Mouse (Mus musculus) heart, embryonic 16.5 days (tissue): ENCODE measurements at regions not wholly inside any gene's neighbourhood (a gene's known extent, or its start where the extent isn't known, plus 50 kb on each side); places are given as distances from the start of the nearest gene placed in this dataset.

Experiments
- ATAC-seq: fragments of 200-750 bp; cut with Nextera tagmentation; replicated peaks from 2 replicates; pipeline ENCODE4 v1.8.0; 2017; ENCODE audit warnings: moderate number of reproducible peaks; ENCODE audit not compliant: insufficient read depth, low FRiP score; ENCODE audit errors: extremely low read depth
- H3K27ac ChIP-seq: fragments of 300-500 bp; sonication (generic); 2 replicates; pipeline ENCODE4 v1.5.1; 2014; ENCODE audit warnings: mild to moderate bottlenecking, low read length, control low read depth, moderate library complexity
- H3K27me3 ChIP-seq: fragments of 300-500 bp; sonication (generic); 2 replicates; pipeline ENCODE4 v1.6.1; 2014; ENCODE audit warnings: low read length, mixed read lengths; ENCODE audit not compliant: control insufficient read depth, insufficient read depth
- H3K36me3 ChIP-seq: fragments of 300-500 bp; sonication (generic); 2 replicates; pipeline ENCODE4 v1.6.1; 2014; ENCODE audit not compliant: control insufficient read depth, insufficient read depth
- H3K4me1 ChIP-seq: fragments of 300-500 bp; sonication (generic); 2 replicates; pipeline ENCODE4 v1.6.1; 2014; ENCODE audit warnings: low read length, mixed read lengths; ENCODE audit not compliant: control insufficient read depth, insufficient read depth
- H3K4me2 ChIP-seq: fragments of 300-500 bp; sonication (generic); 2 replicates; pipeline ENCODE4 v1.6.1; 2014; ENCODE audit warnings: low read depth, mild to moderate bottlenecking, control low read depth, low read length
- H3K4me3 ChIP-seq: fragments of 300-500 bp; sonication (generic); 2 replicates; pipeline ENCODE4 v1.5.1; 2014; ENCODE audit warnings: mild to moderate bottlenecking, control low read depth, low read length
- H3K9ac ChIP-seq: fragments of 300-500 bp; sonication (generic); 2 replicates; pipeline ENCODE4 v1.6.1; 2014; ENCODE audit warnings: low read length, control low read depth
- H3K9me3 ChIP-seq: fragments of 300-500 bp; sonication (generic); replicated peaks from 2 replicates; pipeline ENCODE4 v1.6.1; 2016; ENCODE audit warnings: low read length; ENCODE audit not compliant: control insufficient read depth
- WGBS: fragments of 180-500 bp; shearing (Covaris S2); extraction: QIAGEN DNeasy Blood & Tissue Kit; methylation state at CpG from one replicate; pipeline ENCODE4 v1.1.7; 2014; 5-methylcytosine and 5-hydroxymethylcytosine counted together

DNA sequence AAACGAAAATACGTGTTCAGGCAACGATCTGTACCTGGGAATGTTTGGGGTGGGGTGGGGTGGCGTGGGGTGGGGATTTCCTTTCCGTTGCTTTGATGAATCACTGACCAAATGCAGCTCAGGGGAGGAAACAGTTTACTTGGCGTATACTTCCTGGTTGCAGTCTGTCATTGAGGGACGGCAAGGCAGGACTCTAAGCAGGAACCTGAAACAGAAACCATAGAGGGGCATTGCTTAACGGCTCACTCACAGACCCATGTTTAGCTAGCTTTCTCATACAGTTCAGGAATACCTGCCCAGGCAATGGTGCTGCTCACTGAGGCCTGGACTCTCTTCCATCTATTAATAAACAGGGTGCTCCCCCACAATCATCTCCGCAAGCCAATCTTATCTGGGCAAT, 55.1 kb upstream of the Smox start:
- H3K4me1 ChIP-seq: no peaks in the 10 kb centered on the region
- H3K9ac ChIP-seq: no peak overlapping the region
- H3K36me3 ChIP-seq: no peaks in the 10 kb centered on the region
- 71% methylated on average over 9 of the region's 9 CpGs for WGBS
- no peaks in the 10 kb centered on the region for H3K27me3 ChIP-seq
- no peak overlapping the region for H3K27ac ChIP-seq
- H3K9me3 ChIP-seq: no peaks in the 10 kb centered on the region
- no peak for ATAC-seq
- no peak overlapping the region for H3K4me2 ChIP-seq
- no peak overlapping the region for H3K4me3 ChIP-seq

GRCm38 (mm10) chr2:131430474-131430873, 60.8 kb upstream of the Smox start:
- H3K4me2 ChIP-seq: no peak overlapping the region
- H3K9ac ChIP-seq: no peak overlapping the region
- H3K9me3 ChIP-seq: no peaks in the 10 kb centered on the region
- H3K4me1 ChIP-seq: no peaks in the 10 kb centered on the region
- no peak overlapping the region for H3K4me3 ChIP-seq
- no peaks in the 10 kb centered on the region for H3K27me3 ChIP-seq
- no peaks in the 10 kb centered on the region for H3K36me3 ChIP-seq
- no peak for ATAC-seq
- no peak overlapping the region for H3K27ac ChIP-seq
- 71% methylated on average over 4 of the region's 4 CpGs for WGBS

- Histone ChIP-seq H3K4me1 (no peaks in the 10 kb centered on the region), H3K4me3 (no peak overlapping the region), H3K27me3 (no peaks in the 10 kb centered on the region), H3K9ac (no peak overlapping the region), H3K27ac (no peak overlapping the region), H3K36me3 (no peaks in the 10 kb centered on the region), H3K9me3 (no peaks in the 10 kb centered on the region), H3K4me2 (no peak overlapping the region)
- WGBS: 50% methylated on average over 4 of the region's 4 CpGs
- ATAC-seq: no peak
Observed at GRCm38 (mm10) chr2:131428089-131428488, 63.2 kb upstream of the Smox start.

GRCm38 (mm10) chr2:131426941-131427340, 64.4 kb upstream of the Smox start:
- H3K36me3 ChIP-seq: no peaks in the 10 kb centered on the region
- H3K4me1 ChIP-seq: no peaks in the 10 kb centered on the region
- no peaks in the 10 kb centered on the region for H3K9me3 ChIP-seq
- no peak overlapping the region for H3K4me3 ChIP-seq
- H3K27me3 ChIP-seq: no peaks in the 10 kb centered on the region
- no peak overlapping the region for H3K27ac ChIP-seq
- no peak for ATAC-seq
- no peak overlapping the region for H3K4me2 ChIP-seq
- H3K9ac ChIP-seq: no peak overlapping the region

DNA sequence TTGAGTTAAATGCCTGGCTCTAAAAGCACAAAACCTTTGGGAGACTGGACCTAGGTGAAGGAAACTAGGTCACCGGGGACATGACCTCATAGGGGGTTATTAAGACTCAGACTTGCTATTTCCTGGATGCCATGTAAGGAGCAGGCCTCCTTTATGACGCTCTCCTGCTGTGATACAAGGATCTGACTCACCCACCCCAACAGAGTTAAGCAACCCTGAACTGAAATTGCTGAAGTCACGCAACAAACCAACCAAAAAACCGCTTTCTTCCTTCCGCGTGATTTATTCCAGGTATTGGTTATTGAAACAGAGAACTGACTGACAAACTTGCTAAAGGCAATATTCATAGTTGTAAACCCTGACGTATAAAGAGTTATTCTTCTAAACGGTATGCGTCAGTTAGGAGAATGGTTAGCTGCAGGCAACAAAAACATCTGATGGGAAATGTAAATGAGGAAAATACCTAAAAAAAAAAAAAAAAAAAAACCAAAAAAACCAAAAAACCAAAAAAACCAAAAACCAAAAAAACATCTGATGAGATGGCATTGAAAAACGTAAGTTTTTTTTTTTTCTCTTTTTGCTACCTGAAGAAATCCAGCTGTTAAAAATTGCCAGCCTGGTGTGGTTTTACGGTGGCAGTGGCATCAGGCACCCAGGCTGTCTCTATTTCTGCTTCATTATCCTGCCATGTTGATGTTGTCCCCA, 67.5 kb upstream of the Smox start:
- H3K9me3 ChIP-seq: no peaks in the 10 kb centered on the region
- no peak overlapping the region for H3K27ac ChIP-seq
- no peaks in the 10 kb centered on the region for H3K4me1 ChIP-seq
- H3K4me3 ChIP-seq: no peak overlapping the region
- H3K36me3 ChIP-seq: no peaks in the 10 kb centered on the region
- H3K27me3 ChIP-seq: no peaks in the 10 kb centered on the region
- H3K9ac ChIP-seq: no peak overlapping the region
- ATAC-seq: no peak
- H3K4me2 ChIP-seq: no peak overlapping the region
- 74% methylated on average over 11 of the region's 11 CpGs for WGBS

- no peaks in the 10 kb centered on the region for H3K36me3 ChIP-seq
- H3K9me3 ChIP-seq: no peaks in the 10 kb centered on the region
- peak overlapping the region; percentile 69 for H3K9ac ChIP-seq
- ATAC-seq: peak; percentile 83
- 0% methylated on average over 13 of the region's 13 CpGs for WGBS
- peak overlapping the region; percentile 97 for H3K4me2 ChIP-seq
- H3K4me1 ChIP-seq: no peaks in the 10 kb centered on the region
- no peaks in the 10 kb centered on the region for H3K27me3 ChIP-seq
- peak overlapping the region; percentile 70 for H3K4me3 ChIP-seq
- H3K27ac ChIP-seq: 0 out of 2 replicates have a peak overlapping the region, but pooled peaks have one; percentile 45
Observed at GRCm38 (mm10) chr2:131422907-131423445, 68.3 kb upstream of the Smox start.

DNA sequence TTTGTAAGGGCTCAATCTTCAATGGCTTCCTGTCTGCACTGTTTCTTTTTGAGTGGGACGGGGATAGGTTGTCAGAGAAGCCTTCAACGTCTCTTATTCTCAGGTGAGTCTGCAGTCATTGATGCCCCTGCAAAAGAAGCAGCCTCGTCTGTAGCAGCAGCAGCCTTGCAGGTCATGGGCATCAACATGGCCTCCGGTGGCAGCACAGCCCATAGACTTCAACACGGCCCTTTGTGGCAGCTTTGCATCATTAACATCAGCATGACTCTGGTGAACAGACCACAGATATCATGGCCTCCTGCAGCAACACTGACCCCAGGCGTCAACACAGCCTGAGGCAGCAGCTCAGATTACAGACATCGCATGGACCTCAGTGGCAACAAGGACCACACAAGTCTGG, 65.4 kb upstream of the Rnf24 start:
- no peak overlapping the region for H3K4me3 ChIP-seq
- ATAC-seq: no peak
- H3K36me3 ChIP-seq: no peaks in the 10 kb centered on the region
- no peak overlapping the region for H3K9ac ChIP-seq
- H3K4me1 ChIP-seq: no peaks in the 10 kb centered on the region
- no peak overlapping the region for H3K4me2 ChIP-seq
- H3K9me3 ChIP-seq: no peaks in the 10 kb centered on the region
- H3K27ac ChIP-seq: no peak overlapping the region
- 55% methylated on average over 7 of the region's 7 CpGs for WGBS
- no peaks in the 10 kb centered on the region for H3K27me3 ChIP-seq

DNA sequence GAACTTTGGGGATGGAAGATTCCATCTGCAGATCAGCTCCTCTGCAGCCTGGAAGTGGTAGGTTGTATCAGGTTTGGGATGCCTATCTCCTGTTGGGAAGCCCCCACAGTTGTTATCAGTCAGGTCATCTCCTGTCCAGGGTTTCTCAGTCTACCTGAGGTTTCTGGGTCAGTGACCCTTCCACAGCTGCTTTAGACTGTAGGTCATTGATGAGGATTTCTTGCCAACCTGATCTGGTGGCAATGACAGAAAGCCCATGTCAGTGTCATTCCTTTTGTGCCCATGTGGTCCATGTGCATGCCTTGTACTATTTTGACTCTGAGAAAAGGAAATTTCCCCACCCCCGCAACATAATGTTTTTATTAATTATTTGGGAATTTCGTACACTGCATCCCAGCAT, 64.8 kb upstream of the Rnf24 start:
- Histone ChIP-seq H3K36me3 (no peaks in the 10 kb centered on the region), H3K9me3 (no peaks in the 10 kb centered on the region), H3K4me2 (no peak overlapping the region), H3K4me1 (no peaks in the 10 kb centered on the region), H3K4me3 (no peak overlapping the region), H3K27me3 (no peaks in the 10 kb centered on the region), H3K27ac (no peak overlapping the region), H3K9ac (no peak overlapping the region)
- WGBS: 78% methylated on average over 2 of the region's 2 CpGs
- ATAC-seq: no peak

GRCm38 (mm10) chr2:131416482-131416881, 63.8 kb upstream of the Rnf24 start:
- no peaks in the 10 kb centered on the region for H3K9me3 ChIP-seq
- no peak overlapping the region for H3K27ac ChIP-seq
- H3K4me1 ChIP-seq: no peaks in the 10 kb centered on the region
- H3K4me2 ChIP-seq: no peak overlapping the region
- H3K27me3 ChIP-seq: no peaks in the 10 kb centered on the region
- H3K9ac ChIP-seq: no peak overlapping the region
- no peaks in the 10 kb centered on the region for H3K36me3 ChIP-seq
- ATAC-seq: peak; percentile 69
- H3K4me3 ChIP-seq: no peak overlapping the region
- WGBS: 32% methylated on average over 6 of the region's 6 CpGs
